Mouse (Mus musculus) liver, adult (tissue): Measurements from ENCODE around the gene BC037034.

ENCODE experiments used
- GATA4 ChIP-seq: IDR thresholded peaks from 2 replicates; pipeline ENCODE4 v1.6.1; 2014; ENCODE audit warnings: mild to moderate bottlenecking, low read length; ENCODE audit not compliant: insufficient replicate concordance

BC037034 gene

DNA sequence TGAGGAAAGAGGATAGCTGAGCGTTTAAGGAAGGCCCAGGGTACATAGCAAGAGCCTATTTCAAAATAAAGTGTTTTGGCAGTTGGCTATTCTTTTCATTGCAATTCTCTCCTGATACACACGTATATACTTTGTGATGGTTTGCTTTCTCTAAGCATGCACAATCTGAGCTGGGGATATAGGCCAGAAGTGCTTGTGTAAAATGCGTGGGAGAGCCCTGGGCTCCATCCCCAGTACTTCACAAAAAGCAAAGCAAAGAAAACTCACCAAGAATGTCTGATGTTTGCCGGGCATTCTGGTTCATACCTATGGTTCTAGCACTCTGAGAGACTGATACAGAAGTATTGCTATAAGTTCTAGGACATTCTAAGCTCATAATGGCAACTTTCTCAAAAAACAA is 5.1 kb upstream of the BC037034 start:
- TF ChIP-seq GATA4: no peak

DNA sequence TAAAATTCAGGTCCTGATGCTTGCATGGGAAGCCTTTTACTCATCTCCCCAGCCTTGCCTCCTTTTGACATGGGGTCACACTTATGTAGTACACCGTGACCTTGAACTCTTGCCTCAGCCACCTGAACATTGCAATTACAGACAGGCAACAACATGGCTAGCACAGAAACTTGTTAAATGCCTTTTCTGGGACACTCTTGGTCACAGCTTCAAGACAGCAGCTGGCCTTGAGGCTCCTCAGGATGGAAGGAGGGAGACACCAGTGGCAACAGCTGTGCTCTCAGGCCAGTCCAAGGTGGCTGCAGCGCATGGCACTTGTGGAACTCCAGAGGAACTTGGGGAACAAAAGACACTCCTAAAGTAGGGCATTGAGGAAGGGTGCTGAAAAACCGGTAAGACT is 3.3 kb upstream of the BC037034 start:
- no peak for TF ChIP-seq GATA4

DNA sequence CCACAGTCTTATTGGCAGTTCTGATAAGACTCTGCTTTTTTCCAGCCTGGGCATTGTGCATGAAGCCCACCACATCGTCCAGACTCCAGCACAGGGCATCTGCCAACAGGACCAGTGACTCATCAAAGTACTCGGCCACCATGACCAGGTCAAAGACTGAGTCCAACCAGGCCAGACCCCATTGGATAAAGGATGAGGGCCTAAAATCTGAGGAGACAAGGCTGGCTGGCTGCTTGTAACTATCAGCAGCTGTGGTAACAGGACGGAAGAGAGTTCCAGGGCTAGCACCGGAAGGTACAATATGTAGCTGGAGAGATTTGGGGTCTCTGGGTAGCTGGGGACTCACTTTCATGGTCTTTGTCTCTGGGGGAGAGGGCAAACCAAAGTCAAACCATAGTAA is 1.9 kb upstream of the BC037034 start:
- TF ChIP-seq GATA4: no peak

DNA sequence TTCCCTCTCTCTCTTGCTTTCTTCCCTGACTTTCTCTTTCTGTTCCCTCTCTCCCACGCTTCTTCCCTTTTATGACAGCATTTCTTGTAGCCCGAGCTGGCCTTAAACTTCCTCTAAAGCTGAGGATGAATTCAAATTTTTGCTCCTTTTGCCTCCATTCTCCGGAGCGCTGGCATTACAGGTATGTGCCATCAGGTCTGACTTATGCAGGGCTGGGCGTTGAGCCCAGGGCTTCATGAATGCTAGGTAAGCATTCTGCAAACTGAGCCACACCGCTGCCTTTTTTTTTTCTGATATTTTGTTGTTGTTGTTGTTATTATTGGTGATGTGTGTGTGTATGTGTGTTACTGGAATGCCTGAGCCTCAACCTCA is 360 bp upstream of the BC037034 start:
- no peak for TF ChIP-seq GATA4

DNA sequence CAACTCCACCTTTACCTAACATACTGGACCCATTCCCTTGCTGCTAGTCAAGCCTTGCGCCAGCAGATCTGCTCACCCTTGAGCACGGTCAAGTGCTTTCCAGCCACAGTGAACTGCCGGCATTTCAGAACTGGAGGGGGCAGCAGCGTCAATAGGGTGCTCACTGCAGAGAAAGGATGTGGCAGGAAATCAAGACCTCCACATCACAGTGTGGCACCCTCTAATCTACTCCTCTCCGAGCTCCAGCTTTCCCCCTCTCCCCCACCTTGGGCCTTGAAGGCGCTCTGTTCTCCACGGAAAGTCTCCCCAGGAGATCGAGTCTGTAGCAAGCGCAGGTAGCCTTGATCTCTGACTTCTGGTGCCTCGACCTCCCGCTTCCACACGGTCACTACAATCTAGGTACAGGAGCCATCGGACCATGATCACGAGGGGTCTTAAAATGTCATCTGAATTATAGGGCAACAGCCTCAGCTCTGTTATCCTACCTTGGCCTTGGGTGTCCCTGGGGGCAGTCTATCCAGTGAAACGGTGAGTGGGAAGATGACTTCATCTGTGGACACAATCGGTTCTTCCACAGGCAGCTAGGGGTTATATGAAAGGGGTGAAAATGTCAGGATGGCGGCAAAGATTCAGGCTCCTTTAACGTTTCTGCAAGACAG is 1.1 kb downstream of the BC037034 start:
- no peak for TF ChIP-seq GATA4

DNA sequence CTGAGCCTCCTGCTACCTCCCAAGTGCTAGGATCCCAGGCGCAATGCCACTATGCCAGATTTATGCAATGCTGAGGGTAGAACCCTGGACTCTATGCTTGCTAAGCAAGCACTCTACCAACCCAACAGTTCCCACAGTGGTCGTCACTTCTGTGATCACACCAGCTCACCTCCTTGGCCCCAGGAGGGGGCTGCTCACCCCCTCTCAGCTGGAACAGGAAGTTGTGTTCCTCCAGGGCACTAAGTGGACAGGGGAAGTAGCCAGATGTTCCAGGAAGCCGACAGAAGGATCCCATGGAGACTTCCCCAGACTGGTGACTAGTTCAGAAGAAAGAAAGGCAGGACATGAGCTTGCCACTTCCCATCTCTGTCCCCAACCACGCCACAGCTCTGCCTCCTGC is 1.8 kb downstream of the BC037034 start:
- TF ChIP-seq GATA4: no peak

DNA sequence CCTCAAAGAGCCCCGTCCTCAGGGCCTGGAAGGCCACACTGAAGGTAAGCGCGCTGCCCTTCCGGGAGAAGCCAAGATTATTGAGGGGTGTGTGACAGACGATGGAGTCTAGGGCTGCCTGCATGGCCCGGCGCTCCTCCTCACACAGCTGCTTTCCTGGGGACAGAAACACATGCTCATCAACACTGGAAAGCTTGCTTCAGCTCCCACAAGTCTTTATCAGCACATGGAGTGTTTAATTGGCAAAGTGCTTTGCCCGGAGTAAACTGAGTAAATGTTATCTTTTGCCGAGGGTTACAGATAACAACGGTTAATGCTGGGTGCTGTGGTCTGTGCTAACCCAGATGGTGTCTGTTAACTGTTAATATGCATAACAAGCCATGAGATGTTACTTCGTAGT is 3.0 kb downstream of the BC037034 start:
- no peak for TF ChIP-seq GATA4

DNA sequence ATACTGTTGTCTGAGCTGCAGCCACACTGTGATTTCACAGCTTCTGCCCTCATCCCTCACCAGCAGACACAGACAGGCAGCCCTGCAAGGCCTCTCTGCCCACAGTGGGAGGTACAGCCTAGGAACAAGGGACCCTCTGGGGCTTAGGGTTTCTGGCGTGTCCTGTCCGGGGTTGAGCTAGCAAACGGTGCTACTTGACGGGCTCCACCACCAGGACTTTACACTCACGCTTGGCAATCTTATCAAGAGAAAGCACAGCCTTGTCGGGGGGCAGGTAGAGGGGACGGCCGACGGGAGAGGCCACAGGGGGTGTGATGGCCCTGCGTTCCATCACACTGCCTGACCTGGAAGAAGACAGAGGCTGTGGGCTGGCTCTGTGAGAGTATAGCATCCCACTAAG is 3.8 kb downstream of the BC037034 start:
- no peak for TF ChIP-seq GATA4

DNA sequence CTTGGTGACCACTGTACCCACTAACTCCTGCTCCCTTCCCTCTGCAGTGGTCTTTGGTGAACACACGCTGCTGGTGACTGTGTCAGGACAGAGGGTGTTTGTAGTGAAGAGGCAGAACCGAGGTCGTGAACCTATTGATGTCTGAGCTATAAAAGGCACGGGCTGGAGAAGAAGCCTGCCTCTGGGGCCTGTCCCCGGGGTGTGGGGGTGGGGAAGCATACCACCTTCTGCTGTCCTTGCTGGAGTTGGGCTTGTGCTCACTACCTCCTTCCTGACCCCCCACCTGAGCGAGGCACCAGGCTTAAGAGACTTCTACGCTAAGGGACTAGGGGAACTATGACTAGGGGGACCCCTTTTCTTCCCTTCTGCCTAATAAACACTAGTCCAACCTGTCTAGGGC is 4.8 kb downstream of the BC037034 start:
- TF ChIP-seq GATA4: no peak

DNA sequence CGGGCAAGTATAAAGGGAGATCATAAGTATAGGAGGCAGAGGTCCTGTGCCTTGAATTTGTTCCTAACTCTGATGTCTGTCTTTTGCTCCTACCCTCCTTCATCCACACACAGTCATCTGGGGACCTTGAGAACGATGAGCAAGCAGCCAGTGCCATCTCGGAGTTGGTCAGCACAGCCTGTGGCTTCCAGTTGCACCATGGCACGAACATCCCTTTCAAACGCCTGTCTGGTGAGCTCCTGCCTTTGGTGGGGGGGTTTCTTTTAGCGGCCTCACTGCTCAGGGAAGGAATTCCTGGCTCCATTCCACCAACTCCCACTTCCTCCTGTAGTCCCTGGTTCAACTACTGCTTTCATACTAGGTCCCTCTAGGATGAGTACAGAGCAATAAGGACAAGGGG is 5.3 kb downstream of the BC037034 start:
- TF ChIP-seq GATA4: no peak

DNA sequence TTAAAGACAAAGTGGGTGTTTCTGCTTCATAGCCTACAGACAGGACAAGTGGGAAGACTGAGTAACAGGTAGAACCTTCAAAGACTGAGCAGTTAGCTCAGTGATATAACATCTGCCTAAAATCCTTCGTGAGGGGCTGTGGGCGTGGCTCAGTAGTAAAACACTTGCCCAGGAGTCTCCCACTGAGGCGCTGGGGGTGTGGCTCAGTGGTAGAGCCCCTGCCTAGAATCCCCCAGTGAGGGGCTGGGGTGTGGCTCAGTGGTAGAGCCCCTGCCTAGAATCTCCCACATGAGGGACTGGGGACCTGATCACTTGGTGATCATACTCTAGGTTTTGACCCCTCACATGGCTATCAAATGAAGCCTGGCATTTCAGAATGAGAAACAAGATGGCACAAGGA is 5.8 kb downstream of the BC037034 start:
- no peak for TF ChIP-seq GATA4

DNA sequence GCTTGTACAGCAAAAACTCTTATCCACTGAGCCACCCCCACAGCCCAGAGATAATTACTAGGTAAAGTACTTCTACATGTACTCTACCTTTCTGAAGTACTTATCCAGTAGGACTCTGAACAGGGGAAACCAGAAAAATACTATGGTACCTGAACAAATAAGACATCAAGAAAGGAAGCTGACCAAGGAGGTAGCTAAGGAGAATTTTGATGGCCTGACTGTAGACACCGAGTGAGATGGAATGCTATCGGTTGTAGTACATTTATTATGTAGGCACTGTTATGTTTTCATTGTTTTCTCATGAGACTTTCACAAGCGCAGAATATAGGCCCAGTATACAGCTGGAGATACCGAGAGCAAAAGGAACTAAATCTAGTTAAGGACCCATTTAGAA is 6.3 kb downstream of the BC037034 start:
- no peak for TF ChIP-seq GATA4

DNA sequence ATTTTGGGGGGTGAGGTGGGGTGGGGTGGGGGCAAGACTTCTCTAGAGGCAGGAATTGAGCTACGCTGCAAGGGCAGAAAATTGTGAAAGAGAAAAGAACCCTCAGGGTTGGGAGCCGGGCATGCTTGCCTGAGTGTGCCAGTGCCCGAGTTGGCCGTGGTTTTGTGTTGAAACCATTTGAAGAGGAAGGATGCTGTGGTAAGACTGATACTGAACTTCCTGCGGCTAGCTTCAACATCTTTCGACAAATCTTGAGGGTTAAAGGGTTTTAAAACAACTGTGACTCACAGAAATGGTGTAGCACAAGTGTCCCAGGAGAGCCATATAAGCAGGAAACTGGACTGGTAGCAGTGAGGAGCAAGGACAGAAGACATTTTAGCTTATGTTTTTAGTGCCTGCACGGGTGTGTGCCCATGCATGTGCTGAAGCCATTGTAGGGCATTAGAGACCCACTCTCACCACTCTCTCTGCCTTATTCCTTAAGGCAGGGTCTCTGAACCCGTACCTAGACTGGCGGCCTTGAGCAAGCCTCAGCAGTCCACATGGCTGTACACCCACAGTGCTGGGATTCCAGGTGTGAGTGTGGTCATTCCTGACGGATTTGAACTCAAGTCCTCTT is 6.8 kb downstream of the BC037034 start:
- no peak for TF ChIP-seq GATA4

DNA sequence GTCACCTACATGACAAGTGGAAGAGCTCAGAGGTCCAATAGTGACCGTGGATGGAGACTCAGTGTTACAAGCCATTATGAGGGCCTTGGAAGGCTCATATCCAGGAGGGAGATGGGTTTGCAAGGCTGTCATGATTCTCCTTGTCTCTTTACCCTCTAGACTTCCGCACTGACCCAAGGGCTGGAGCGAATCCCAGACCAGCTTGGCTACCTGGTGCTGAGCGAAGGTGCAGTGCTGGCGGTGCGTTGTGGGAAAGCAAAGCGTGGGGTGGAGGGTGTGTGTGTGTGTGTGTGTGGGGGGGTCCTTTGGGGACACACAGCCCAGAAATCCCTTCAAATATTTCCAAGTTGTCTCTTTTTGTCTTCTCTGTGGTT is 7.8 kb downstream of the BC037034 start:
- TF ChIP-seq GATA4: no peak

DNA sequence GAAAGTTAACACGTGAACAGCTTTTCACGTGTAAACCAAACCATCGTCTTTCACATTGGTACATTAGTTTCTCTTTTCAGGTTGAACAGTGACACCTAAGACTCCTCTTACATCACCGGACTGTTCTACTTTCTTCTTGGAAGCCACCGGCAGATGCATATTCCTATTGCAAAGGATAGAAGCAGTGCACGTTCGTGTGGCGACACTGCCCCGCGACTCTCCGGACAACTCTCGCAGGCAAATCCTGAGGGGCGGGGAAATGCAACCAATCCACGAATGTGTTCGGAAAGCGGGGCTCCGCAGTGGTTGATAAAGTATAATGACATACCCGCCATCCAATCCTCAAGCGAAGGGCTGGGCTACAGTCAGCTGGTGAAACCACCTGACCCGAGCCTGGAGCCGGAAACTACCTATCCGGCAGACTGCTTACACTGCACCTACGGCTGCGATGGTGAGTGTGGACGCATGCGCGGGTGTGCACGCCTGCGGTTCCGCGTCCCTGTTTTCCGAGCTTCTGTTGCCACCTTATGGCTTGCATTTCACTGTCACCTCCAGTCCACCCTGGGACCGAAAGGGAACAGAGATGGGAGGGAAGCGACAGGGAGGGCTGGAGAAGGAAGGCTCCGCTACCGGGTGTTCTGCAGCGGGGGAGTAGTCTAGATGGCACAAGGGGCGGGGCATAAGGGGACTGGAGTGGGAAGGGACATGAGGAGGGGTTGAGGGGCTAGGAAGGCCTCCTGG is 8.3 kb downstream of the BC037034 start, which contains the start of gene Lamtor4:
Gene Lamtor4 (plus strand): TSS at position 130 of the 741 bp plus-strand sequence.
- TF ChIP-seq GATA4: no peak

DNA sequence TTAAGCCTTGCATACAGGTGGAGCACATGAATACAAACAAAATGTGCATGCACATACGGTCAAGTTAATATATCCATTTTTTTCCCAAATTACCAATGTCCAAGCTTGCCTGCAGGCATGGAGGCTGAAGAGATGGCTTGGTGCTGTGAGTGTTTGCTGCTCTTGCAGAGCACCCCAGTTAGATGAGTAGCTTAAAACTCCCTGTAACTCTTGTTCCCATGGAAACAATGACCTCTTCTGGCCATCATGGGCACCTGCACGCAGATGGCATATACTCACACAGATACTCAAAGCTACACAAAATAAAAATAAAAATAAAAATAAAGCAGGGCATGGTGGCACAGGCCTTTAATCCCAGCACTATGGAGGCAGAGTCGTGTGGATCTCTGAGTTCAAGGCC is 10.8 kb downstream of the BC037034 start:
- TF ChIP-seq GATA4: no peak
